Mouse (Mus musculus) lung, adult 2 months (tissue): ENCODE measurements around the gene Mllt3.

ENCODE experiments used
- CTCF ChIP-seq: fragments of 200-500 bp; IDR thresholded peaks from 2 replicates; pipeline ENCODE4 v1.5.1; 2011; ENCODE audit warnings: mild to moderate bottlenecking, low read length, control low read depth; ENCODE audit not compliant: insufficient read depth
- POLR2A ChIP-seq: fragments of 200-500 bp; IDR thresholded peaks from 2 replicates; pipeline ENCODE4 v1.6.1; 2011; ENCODE audit warnings: low read depth, mild to moderate bottlenecking, control low read depth, low read length, borderline replicate concordance; ENCODE audit errors: extremely low read depth

- TF ChIP-seq CTCF (no peak), POLR2A (no peak)
Observed at GRCm38 (mm10) chr4:87985281-87985680, 47.9 kb downstream of the Mllt3 start.
